Mouse (Mus musculus): Measurements from ENCODE around the gene Trpv6.

- TF ChIP-seq POLR2A (IDR thresholded peaks at IDR 0.05; ENCODE audit: insufficient read length, low read depth) (no peak), MAX (IDR thresholded peaks at IDR 0.05; ENCODE audit: low read depth) (no peak), POLR2AphosphoS2 (IDR thresholded peaks at IDR 0.05; ENCODE audit: insufficient read length, low read depth) (no peak), TCF12 (IDR thresholded peaks at IDR 0.05; ENCODE audit: insufficient read depth, poor library complexity, severe bottlenecking) (no peak), SRF (IDR thresholded peaks at IDR 0.05; ENCODE audit: control insufficient read depth, insufficient read length, low read depth) (no peak), USF1 (IDR thresholded peaks at IDR 0.05; ENCODE audit: low read depth) (no peak)
Measured at GRCm38 (mm10) chr6:41685596-41685995, 49.4 kb upstream of the Trpv6 start.

Data from myocyte (in vitro differentiated cells).